Mouse (Mus musculus) liver, postnatal 0 days (tissue): ENCODE measurements around the gene Gpha2.

ENCODE experiments used
- CTCF ChIP-seq: sonication (generic); IDR thresholded peaks from 2 replicates; pipeline ENCODE4 v1.5.1; 2016; ENCODE audit warnings: antibody characterized with exemption, low read depth
- EP300 ChIP-seq: IDR thresholded peaks from 2 replicates; pipeline ENCODE4 v1.6.1; 2016; ENCODE audit warnings: antibody characterized with exemption, low read depth, mild to moderate bottlenecking

GRCm38 (mm10) chr19:6240136-6240535 lies 14.0 kb downstream of the Gpha2 start:
- no peak for TF ChIP-seq CTCF
- no peak for TF ChIP-seq EP300
